Mouse (Mus musculus): Measurements from ENCODE around the gene Tecpr1. TPM values are rescaled to one million over a fixed set of nuclear protein-coding genes. Genes with fewer than 3 reads are reported as not detected.

Tecpr1 gene
- polyA plus RNA-seq, 1 experiment from 2014 or later = 47.4 TPM

GRCm38 (mm10) chr5:144249871-144250270 is 26.5 kb upstream of the Tecpr1 start:
- no peaks in the 10 kb centered on the region for H3K27me3 ChIP-seq
- H3K9ac ChIP-seq = no peak overlapping the region
- no peaks in the 10 kb centered on the region for H3K36me3 ChIP-seq
- peaks cover 6% of the 10 kb centered on the region for H3K4me1 ChIP-seq (replicated peaks)
- H3K9me3 ChIP-seq = no peaks in the 10 kb centered on the region
- WGBS = 77% methylated on average over 3 of the region's 3 CpGs
- ATAC-seq (ENCODE audit: low FRiP score, low read depth) = no peak
- no peak overlapping the region for H3K4me2 ChIP-seq
- no peak overlapping the region for H3K4me3 ChIP-seq
- no peak overlapping the region for H3K27ac ChIP-seq (replicated peaks)

GRCm38 (mm10) chr5:144247906-144248585 is 24.6 kb upstream of the Tecpr1 start:
- H3K4me2 ChIP-seq = no peak overlapping the region
- no peak overlapping the region for H3K4me3 ChIP-seq
- no peak overlapping the region for H3K9ac ChIP-seq
- 86% methylated on average over 10 of the region's 10 CpGs for WGBS
- H3K9me3 ChIP-seq = no peaks in the 10 kb centered on the region
- no peaks in the 10 kb centered on the region for H3K4me1 ChIP-seq (replicated peaks)
- no peak for ATAC-seq (ENCODE audit: low FRiP score, low read depth)
- H3K36me3 ChIP-seq = no peaks in the 10 kb centered on the region
- no peak overlapping the region for H3K27ac ChIP-seq (replicated peaks)
- H3K27me3 ChIP-seq = no peaks in the 10 kb centered on the region

- no peak overlapping the region for H3K4me2 ChIP-seq
- no peak overlapping the region for H3K9ac ChIP-seq
- no peak overlapping the region for H3K27ac ChIP-seq (replicated peaks)
- WGBS = 81% methylated on average over 10 of the region's 10 CpGs
- no peak overlapping the region for H3K4me3 ChIP-seq
- H3K27me3 ChIP-seq = no peaks in the 10 kb centered on the region
- H3K4me1 ChIP-seq (replicated peaks) = no peaks in the 10 kb centered on the region
- ATAC-seq (ENCODE audit: low FRiP score, low read depth) = no peak
- no peaks in the 10 kb centered on the region for H3K36me3 ChIP-seq
- no peaks in the 10 kb centered on the region for H3K9me3 ChIP-seq
Measured at GRCm38 (mm10) chr5:144247307-144247706, 23.9 kb upstream of the Tecpr1 start.

- H3K4me2 ChIP-seq = no peak overlapping the region
- H3K36me3 ChIP-seq = no peaks in the 10 kb centered on the region
- no peak overlapping the region for H3K9ac ChIP-seq
- no peak overlapping the region for H3K27ac ChIP-seq (replicated peaks)
- no peaks in the 10 kb centered on the region for H3K4me1 ChIP-seq (replicated peaks)
- no peak for ATAC-seq (ENCODE audit: low FRiP score, low read depth)
- no peak overlapping the region for H3K4me3 ChIP-seq
- H3K27me3 ChIP-seq = no peaks in the 10 kb centered on the region
- 82% methylated on average over 7 of the region's 7 CpGs for WGBS
- no peaks in the 10 kb centered on the region for H3K9me3 ChIP-seq
Measured at GRCm38 (mm10) chr5:144246669-144247068, 23.3 kb upstream of the Tecpr1 start.

- Histone ChIP-seq H3K4me1 (replicated peaks) (no peaks in the 10 kb centered on the region), H3K9ac (no peak overlapping the region), H3K36me3 (no peaks in the 10 kb centered on the region), H3K27ac (replicated peaks) (no peak overlapping the region), H3K9me3 (no peaks in the 10 kb centered on the region), H3K4me3 (no peak overlapping the region), H3K4me2 (no peak overlapping the region), H3K27me3 (no peaks in the 10 kb centered on the region)
- WGBS = 85% methylated on average over 2 of the region's 2 CpGs
- no peak for ATAC-seq (ENCODE audit: low FRiP score, low read depth)
Measured at GRCm38 (mm10) chr5:144245592-144245991, 22.2 kb upstream of the Tecpr1 start.

- H3K9ac ChIP-seq = no peak within 1 kb of the TSS
- no peak within 1 kb of the TSS for H3K4me2 ChIP-seq
- no peaks in the 10 kb centered on the region for H3K27me3 ChIP-seq
- no peaks in the 10 kb centered on the region for H3K36me3 ChIP-seq
- no peak for ATAC-seq (ENCODE audit: low FRiP score, low read depth)
- H3K27ac ChIP-seq (replicated peaks) = no peak within 1 kb of the TSS
- no peaks in the 10 kb centered on the region for H3K4me1 ChIP-seq (replicated peaks)
- WGBS = 92% methylated on average over 7 of the region's 7 CpGs
- H3K4me3 ChIP-seq = no peak within 1 kb of the TSS
- no peaks in the 10 kb centered on the region for H3K9me3 ChIP-seq
Measured at GRCm38 (mm10) chr5:144243901-144244487, 20.6 kb upstream of the Tecpr1 start, which contains the start of gene Bri3. Gene Bri3, plus strand, starts transcription at chr5:144244437.

GRCm38 (mm10) chr5:144238969-144239368 is 15.6 kb upstream of the Tecpr1 start:
- H3K4me3 ChIP-seq = no peak overlapping the region
- no peaks in the 10 kb centered on the region for H3K36me3 ChIP-seq
- ATAC-seq (ENCODE audit: low FRiP score, low read depth) = no peak
- H3K4me2 ChIP-seq = no peak overlapping the region
- H3K27ac ChIP-seq (replicated peaks) = no peak overlapping the region
- no peaks in the 10 kb centered on the region for H3K27me3 ChIP-seq
- H3K9ac ChIP-seq = no peak overlapping the region
- no peaks in the 10 kb centered on the region for H3K9me3 ChIP-seq
- no peaks in the 10 kb centered on the region for H3K4me1 ChIP-seq (replicated peaks)
- 81% methylated on average over 1 of the region's 1 CpGs for WGBS

GRCm38 (mm10) chr5:144234714-144235113 is 11.3 kb upstream of the Tecpr1 start:
- no peak overlapping the region for H3K9ac ChIP-seq
- no peaks in the 10 kb centered on the region for H3K36me3 ChIP-seq
- H3K4me3 ChIP-seq = no peak overlapping the region
- no peak overlapping the region for H3K27ac ChIP-seq (replicated peaks)
- ATAC-seq (ENCODE audit: low FRiP score, low read depth) = no peak
- no peaks in the 10 kb centered on the region for H3K4me1 ChIP-seq (replicated peaks)
- WGBS = 88% methylated on average over 7 of the region's 7 CpGs
- no peaks in the 10 kb centered on the region for H3K9me3 ChIP-seq
- no peaks in the 10 kb centered on the region for H3K27me3 ChIP-seq
- no peak overlapping the region for H3K4me2 ChIP-seq

- no peaks in the 10 kb centered on the region for H3K36me3 ChIP-seq
- H3K9ac ChIP-seq = no peak overlapping the region
- no peak overlapping the region for H3K4me3 ChIP-seq
- H3K4me1 ChIP-seq (replicated peaks) = no peaks in the 10 kb centered on the region
- WGBS = 83% methylated on average over 6 of the region's 6 CpGs
- no peaks in the 10 kb centered on the region for H3K27me3 ChIP-seq
- H3K4me2 ChIP-seq = no peak overlapping the region
- no peak for ATAC-seq (ENCODE audit: low FRiP score, low read depth)
- no peak overlapping the region for H3K27ac ChIP-seq (replicated peaks)
- H3K9me3 ChIP-seq = no peaks in the 10 kb centered on the region
Measured at GRCm38 (mm10) chr5:144234222-144234621, 10.8 kb upstream of the Tecpr1 start.

GRCm38 (mm10) chr5:144232531-144232930 is 9.1 kb upstream of the Tecpr1 start:
- Histone ChIP-seq H3K4me2 (no peak overlapping the region), H3K27ac (replicated peaks) (no peak overlapping the region), H3K36me3 (no peaks in the 10 kb centered on the region), H3K9me3 (no peaks in the 10 kb centered on the region), H3K4me3 (no peak overlapping the region), H3K9ac (no peak overlapping the region), H3K27me3 (no peaks in the 10 kb centered on the region), H3K4me1 (replicated peaks) (no peaks in the 10 kb centered on the region)
- ATAC-seq (ENCODE audit: low FRiP score, low read depth) = no peak
- 83% methylated on average over 5 of the region's 5 CpGs for WGBS

GRCm38 (mm10) chr5:144231410-144231809 is 8.0 kb upstream of the Tecpr1 start:
- no peak overlapping the region for H3K9ac ChIP-seq
- no peaks in the 10 kb centered on the region for H3K9me3 ChIP-seq
- no peak overlapping the region for H3K27ac ChIP-seq (replicated peaks)
- no peak for ATAC-seq (ENCODE audit: low FRiP score, low read depth)
- no peak overlapping the region for H3K4me3 ChIP-seq
- H3K27me3 ChIP-seq = no peaks in the 10 kb centered on the region
- 72% methylated on average over 1 of the region's 1 CpGs for WGBS
- no peaks in the 10 kb centered on the region for H3K36me3 ChIP-seq
- H3K4me2 ChIP-seq = no peak overlapping the region
- no peaks in the 10 kb centered on the region for H3K4me1 ChIP-seq (replicated peaks)

- H3K27me3 ChIP-seq = no peaks in the 10 kb centered on the region
- H3K4me3 ChIP-seq = no peak overlapping the region
- H3K4me2 ChIP-seq = no peak overlapping the region
- no peak overlapping the region for H3K9ac ChIP-seq
- no peaks in the 10 kb centered on the region for H3K36me3 ChIP-seq
- no peaks in the 10 kb centered on the region for H3K4me1 ChIP-seq (replicated peaks)
- H3K9me3 ChIP-seq = no peaks in the 10 kb centered on the region
- H3K27ac ChIP-seq (replicated peaks) = no peak overlapping the region
- 92% methylated on average over 7 of the region's 7 CpGs for WGBS
- ATAC-seq (ENCODE audit: low FRiP score, low read depth) = no peak
Measured at GRCm38 (mm10) chr5:144230216-144230615, 6.8 kb upstream of the Tecpr1 start.

- WGBS = 28% methylated on average over 11 of the region's 11 CpGs
- Histone ChIP-seq H3K27me3 (no peaks in the 10 kb centered on the region), H3K36me3 (no peaks in the 10 kb centered on the region), H3K27ac (replicated peaks) (no peak overlapping the region), H3K9me3 (no peaks in the 10 kb centered on the region), H3K4me2 (no peak overlapping the region), H3K9ac (no peak overlapping the region), H3K4me1 (replicated peaks) (peaks cover 27% of the 10 kb centered on the region), H3K4me3 (no peak overlapping the region)
- ATAC-seq (ENCODE audit: low FRiP score, low read depth) = no peak
Measured at GRCm38 (mm10) chr5:144226220-144226619, 2.8 kb upstream of the Tecpr1 start.

Data from hindbrain, embryonic 15.5 days (tissue).